Mouse (Mus musculus): ENCODE measurements at regions not wholly inside any gene's neighbourhood (a gene's known extent, or its start where the extent isn't known, plus 50 kb on each side); places are given as distances from the start of the nearest gene placed in this dataset.
"Not testable (repeated sequence)": the region's sequence is repeated elsewhere in the genome, so short reads cannot be mapped to it uniquely, and the experiment has no call there.

DNA sequence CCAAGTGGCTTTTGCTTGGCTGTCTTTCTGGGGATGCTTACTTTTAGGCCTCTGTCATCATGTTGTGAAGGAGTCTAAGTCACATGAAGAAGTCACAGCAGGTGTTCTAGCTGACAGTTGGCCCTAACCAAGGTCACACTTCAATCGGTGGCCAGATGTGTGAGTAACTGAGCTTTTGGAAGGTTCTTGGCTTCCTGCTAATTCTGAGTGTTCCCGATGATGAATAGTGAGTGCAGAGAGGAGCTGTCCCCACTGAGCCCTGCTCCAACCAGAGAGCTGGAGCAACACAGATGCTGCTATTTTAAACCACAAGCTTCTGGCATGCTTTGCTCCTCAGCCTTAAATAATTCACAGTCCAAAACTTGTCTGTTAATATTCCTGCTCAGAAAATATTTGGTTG lies 1966.6 kb downstream of the 9330182O14Rik start:
- 0 out of 2 replicates have a peak, but pooled peaks cover 4% of the 10 kb centered on the region for H3K4me1 ChIP-seq
- H3K36me3 ChIP-seq = no peaks in the 10 kb centered on the region
- H3K4me3 ChIP-seq = no peak overlapping the region
- H3K27me3 ChIP-seq (replicated peaks) = no peaks in the 10 kb centered on the region
- H3K27ac ChIP-seq (replicated peaks) = no peak overlapping the region
- WGBS = 22% methylated on average over 2 of the region's 2 CpGs
- H3K9ac ChIP-seq = no peak overlapping the region
- H3K4me2 ChIP-seq = no peak overlapping the region
- ATAC-seq (ENCODE audit: extremely low read depth, insufficient number of reproducible peaks, low FRiP score, low TSS enrichment) = no peak
- no peaks in the 10 kb centered on the region for H3K9me3 ChIP-seq

DNA sequence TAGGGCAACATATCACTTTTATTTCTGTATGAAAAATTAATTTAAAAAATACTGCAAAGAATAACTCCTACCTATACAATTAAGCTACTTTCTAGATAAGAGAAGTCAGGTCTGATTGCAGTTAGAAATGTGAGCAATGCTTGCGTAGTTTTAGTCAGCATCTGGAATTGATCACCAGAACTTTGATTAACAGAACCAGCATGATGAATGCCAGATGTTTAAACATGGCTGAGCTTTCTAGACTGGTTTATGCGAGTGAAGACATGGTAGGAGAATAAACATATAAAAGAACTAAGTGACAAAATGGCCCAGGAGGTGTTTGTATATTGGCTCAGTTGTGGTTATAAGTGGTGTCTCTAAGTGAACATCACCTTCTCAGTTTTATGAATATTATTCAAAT lies 1970.7 kb downstream of the 9330182O14Rik start:
- Histone ChIP-seq H3K4me3 (no peak overlapping the region), H3K36me3 (no peaks in the 10 kb centered on the region), H3K27me3 (replicated peaks) (no peaks in the 10 kb centered on the region), H3K27ac (replicated peaks) (no peak overlapping the region), H3K9ac (no peak overlapping the region), H3K4me1 (0 out of 2 replicates have a peak, but pooled peaks cover 4% of the 10 kb centered on the region), H3K9me3 (no peaks in the 10 kb centered on the region), H3K4me2 (no peak overlapping the region)
- no peak for ATAC-seq (ENCODE audit: extremely low read depth, insufficient number of reproducible peaks, low FRiP score, low TSS enrichment)
- WGBS = 59% methylated on average over 2 of the region's 2 CpGs

DNA sequence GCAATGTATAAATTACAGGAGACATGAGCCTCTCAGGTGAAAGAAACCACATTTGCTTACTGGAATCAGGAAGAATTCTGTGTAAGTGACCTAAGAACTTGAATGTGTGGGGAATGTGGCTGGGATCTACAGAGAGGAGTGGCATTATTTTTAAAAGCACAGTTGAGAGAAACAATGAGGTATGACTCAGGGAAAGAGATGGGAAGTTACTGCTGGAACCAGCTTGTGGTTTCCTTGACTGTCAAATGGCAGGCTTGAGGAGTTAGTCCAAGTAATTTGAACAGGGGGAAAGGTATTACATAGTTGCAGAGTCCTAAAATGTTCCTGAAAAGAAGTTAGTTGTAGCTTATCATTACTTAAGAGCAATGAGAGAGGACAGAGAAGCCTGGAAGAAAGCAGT lies 1972.9 kb downstream of the 9330182O14Rik start:
- Histone ChIP-seq H3K36me3 (no peaks in the 10 kb centered on the region), H3K27me3 (replicated peaks) (no peaks in the 10 kb centered on the region), H3K9me3 (no peaks in the 10 kb centered on the region), H3K27ac (replicated peaks) (no peak overlapping the region), H3K4me2 (no peak overlapping the region), H3K9ac (no peak overlapping the region), H3K4me3 (no peak overlapping the region), H3K4me1 (no peaks in the 10 kb centered on the region)
- ATAC-seq (ENCODE audit: extremely low read depth, insufficient number of reproducible peaks, low FRiP score, low TSS enrichment) = no peak

DNA sequence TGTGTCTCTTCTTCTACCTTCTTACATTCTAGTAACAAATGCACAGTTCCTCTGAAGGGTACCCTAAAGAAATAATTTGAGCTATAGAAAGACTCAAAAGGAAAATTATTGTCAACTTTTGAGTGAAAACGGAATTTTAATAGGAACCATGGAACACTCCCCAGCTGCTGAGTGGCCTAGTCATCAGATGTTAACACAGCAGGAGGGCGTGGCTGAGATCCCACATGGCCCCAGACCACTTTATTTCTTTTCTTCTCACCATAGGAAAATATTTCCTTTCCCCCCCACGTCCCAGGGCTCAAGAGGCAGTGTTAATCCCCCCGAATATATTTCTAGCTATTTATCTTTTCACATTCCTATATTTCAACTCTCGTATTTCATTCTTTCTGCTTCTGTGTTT lies 1977.6 kb downstream of the 9330182O14Rik start:
- no peak for ATAC-seq (ENCODE audit: extremely low read depth, insufficient number of reproducible peaks, low FRiP score, low TSS enrichment)
- Histone ChIP-seq H3K36me3 (no peaks in the 10 kb centered on the region), H3K9me3 (no peaks in the 10 kb centered on the region), H3K4me3 (no peak overlapping the region), H3K4me1 (no peaks in the 10 kb centered on the region), H3K4me2 (no peak overlapping the region), H3K27ac (replicated peaks) (no peak overlapping the region), H3K9ac (no peak overlapping the region), H3K27me3 (replicated peaks) (no peaks in the 10 kb centered on the region)
- 66% methylated on average over 5 of the region's 5 CpGs for WGBS

DNA sequence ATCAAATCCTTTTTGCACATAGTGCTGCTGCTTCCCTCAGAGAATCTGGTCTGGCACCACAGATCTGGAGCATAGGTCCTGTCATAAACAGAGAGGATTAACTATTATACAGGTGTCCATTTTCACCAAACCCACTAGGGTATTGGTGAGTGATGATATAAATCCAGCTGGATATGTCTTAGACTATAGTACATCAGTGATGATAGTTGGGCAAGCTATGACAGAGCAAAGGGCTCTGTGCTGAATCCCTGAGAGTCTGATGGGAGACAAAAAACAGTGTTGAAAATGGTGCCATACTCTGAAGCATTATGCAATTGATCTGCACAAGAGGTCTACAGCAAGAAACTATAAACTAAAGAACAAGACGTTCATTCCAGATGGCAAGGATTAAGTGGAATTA lies 1993.3 kb downstream of the 9330182O14Rik start:
- no peak overlapping the region for H3K27ac ChIP-seq (replicated peaks)
- no peaks in the 10 kb centered on the region for H3K36me3 ChIP-seq
- no peaks in the 10 kb centered on the region for H3K9me3 ChIP-seq
- H3K4me1 ChIP-seq = no peaks in the 10 kb centered on the region
- H3K9ac ChIP-seq = no peak overlapping the region
- 69% methylated on average over 1 of the region's 1 CpGs for WGBS
- H3K4me3 ChIP-seq = no peak overlapping the region
- H3K27me3 ChIP-seq (replicated peaks) = no peaks in the 10 kb centered on the region
- no peak for ATAC-seq (ENCODE audit: extremely low read depth, insufficient number of reproducible peaks, low FRiP score, low TSS enrichment)
- no peak overlapping the region for H3K4me2 ChIP-seq

DNA sequence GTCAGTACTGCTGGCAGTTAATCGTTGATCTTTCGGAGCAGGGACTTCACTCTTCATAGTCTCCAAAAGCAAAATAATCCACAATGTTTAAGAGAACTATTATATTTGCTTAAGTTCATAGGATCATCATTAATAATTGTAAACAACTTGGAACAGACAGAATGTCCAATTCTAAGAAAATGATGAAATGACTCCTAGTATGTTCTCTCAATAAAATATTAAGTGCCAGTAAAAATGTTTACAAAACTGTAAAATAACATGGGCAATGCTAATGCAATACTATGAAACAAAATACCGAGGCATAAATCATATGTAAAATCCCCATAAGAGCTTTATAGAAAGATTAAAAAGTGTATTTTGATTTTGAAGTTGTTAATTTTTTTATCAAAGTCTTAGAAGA lies 1994.8 kb downstream of the 9330182O14Rik start:
- ATAC-seq (ENCODE audit: extremely low read depth, insufficient number of reproducible peaks, low FRiP score, low TSS enrichment) = no peak
- H3K9me3 ChIP-seq = no peaks in the 10 kb centered on the region
- no peak overlapping the region for H3K9ac ChIP-seq
- H3K36me3 ChIP-seq = no peaks in the 10 kb centered on the region
- H3K4me1 ChIP-seq = no peaks in the 10 kb centered on the region
- 78% methylated on average over 3 of the region's 3 CpGs for WGBS
- no peaks in the 10 kb centered on the region for H3K27me3 ChIP-seq (replicated peaks)
- no peak overlapping the region for H3K4me2 ChIP-seq
- no peak overlapping the region for H3K4me3 ChIP-seq
- H3K27ac ChIP-seq (replicated peaks) = no peak overlapping the region

DNA sequence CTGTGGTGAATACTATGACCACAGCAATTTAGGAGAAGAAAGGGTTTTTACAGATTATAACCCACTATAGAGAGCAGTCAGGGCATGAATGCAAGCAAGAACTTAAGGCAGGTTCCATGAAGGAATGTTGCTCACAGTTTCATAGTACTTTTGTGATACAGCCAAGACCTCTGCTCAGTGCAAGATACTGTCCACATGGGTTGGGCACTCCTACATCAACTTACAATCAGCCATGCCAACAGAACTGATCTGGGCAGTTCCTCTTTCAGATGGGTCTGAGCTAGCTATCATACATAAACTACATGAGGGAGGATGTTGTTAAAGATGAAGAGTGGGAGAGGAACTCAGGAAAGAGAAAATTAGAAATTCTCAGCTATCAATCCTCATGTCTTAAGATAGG lies 2032.4 kb downstream of the 9330182O14Rik start:
- H3K27me3 ChIP-seq (replicated peaks) = no peaks in the 10 kb centered on the region
- H3K27ac ChIP-seq (replicated peaks) = no peak overlapping the region
- no peak overlapping the region for H3K9ac ChIP-seq
- H3K4me1 ChIP-seq = no peaks in the 10 kb centered on the region
- ATAC-seq (ENCODE audit: extremely low read depth, insufficient number of reproducible peaks, low FRiP score, low TSS enrichment) = no peak
- no peak overlapping the region for H3K4me2 ChIP-seq
- H3K36me3 ChIP-seq = no peaks in the 10 kb centered on the region
- H3K4me3 ChIP-seq = no peak overlapping the region
- H3K9me3 ChIP-seq = no peaks in the 10 kb centered on the region

DNA sequence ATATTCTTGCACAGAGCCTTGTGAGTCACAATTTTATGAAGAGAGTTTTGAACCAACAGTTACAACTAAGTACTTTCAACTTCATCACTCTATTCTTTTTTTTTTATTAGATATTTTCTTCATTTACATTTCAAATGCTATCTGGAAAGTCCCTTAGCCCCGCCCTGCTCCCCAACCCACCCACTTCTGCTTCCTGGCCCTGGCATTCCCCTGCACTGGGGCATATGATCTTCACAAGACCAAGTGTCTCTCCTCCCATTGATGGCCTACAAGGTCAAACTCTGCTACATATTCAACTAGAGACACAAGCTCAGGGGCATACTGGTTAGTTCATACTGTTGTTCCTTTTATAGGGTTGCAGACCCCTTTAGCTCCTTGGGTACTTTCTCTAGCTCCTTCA lies 2043.6 kb downstream of the 9330182O14Rik start:
- WGBS = 61% methylated on average over 1 of the region's 1 CpGs
- not testable (repeated sequence) for H3K4me3 ChIP-seq

DNA sequence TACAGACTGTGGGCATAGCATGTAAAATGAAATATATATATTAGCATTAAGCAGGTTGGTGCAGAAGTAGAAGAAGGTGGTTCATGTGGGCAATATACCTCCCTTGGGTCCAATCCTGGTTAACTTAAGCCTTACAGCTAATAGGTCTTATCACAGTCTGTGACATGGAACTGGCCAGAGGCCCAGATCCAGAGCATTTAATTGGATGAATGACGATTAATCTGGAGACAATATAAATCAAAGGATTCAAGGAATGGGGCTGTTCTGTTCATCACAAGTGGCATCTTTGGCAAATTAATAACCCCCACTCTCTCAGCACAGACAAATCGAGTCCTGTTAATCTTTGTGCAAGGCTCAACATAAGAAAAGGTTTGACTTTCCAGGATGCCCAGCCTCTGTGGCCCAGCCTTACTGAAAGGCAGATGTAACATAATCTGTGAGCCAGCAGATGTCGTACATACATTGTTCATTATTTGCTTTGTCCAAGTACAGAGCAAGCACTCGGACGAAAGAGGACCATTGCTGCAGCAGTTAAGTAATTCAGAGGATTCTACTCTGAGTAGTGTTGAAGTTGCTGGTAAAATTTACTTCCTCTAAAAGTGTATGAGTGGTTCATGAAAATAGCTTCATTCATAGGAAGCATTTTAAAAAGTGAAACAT lies 2073.2 kb downstream of the 9330182O14Rik start:
- Histone ChIP-seq H3K4me1 (0 out of 2 replicates have a peak, but pooled peaks cover 4% of the 10 kb centered on the region), H3K36me3 (no peaks in the 10 kb centered on the region), H3K4me3 (no peak overlapping the region), H3K9ac (no peak overlapping the region), H3K27ac (replicated peaks) (no peak overlapping the region), H3K27me3 (replicated peaks) (no peaks in the 10 kb centered on the region), H3K4me2 (no peak overlapping the region), H3K9me3 (no peaks in the 10 kb centered on the region)
- no peak for ATAC-seq (ENCODE audit: extremely low read depth, insufficient number of reproducible peaks, low FRiP score, low TSS enrichment)
- WGBS = 32% methylated on average over 5 of the region's 5 CpGs

More for the DNA sequence above, 2043.6 kb downstream of the 9330182O14Rik start:
- H3K27me3 ChIP-seq (replicated peaks); H3K4me2 ChIP-seq; H3K9me3 ChIP-seq; H3K9ac ChIP-seq; H3K36me3 ChIP-seq; H3K27ac ChIP-seq (replicated peaks); H3K4me1 ChIP-seq; ATAC-seq (ENCODE audit: extremely low read depth, insufficient number of reproducible peaks, low FRiP score, low TSS enrichment): not testable (repeated sequence)

DNA sequence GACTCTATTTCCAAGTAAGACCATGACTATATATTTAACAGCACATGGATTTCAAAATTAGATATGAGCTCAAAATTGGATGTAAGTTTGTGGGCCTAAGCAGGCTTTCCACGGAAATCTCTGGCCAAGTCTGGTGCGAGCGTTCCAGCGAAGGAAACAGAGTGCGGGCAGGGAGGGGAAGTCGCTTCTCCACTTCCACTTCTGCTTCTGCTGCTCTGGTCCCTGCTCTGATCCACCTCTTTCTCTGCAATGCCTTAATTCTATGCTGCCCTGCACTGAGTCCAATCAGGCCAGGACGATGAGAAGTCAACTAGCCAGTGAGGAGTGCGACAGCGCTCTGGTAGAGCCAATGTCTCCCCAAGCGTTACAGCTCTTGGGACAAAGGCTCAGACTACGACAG lies 2085.3 kb downstream of the 9330182O14Rik start:
- Histone ChIP-seq H3K27me3 (replicated peaks) (no peaks in the 10 kb centered on the region), H3K27ac (replicated peaks) (no peak overlapping the region), H3K9me3 (no peaks in the 10 kb centered on the region), H3K4me1 (no peaks in the 10 kb centered on the region), H3K36me3 (no peaks in the 10 kb centered on the region), H3K4me3 (no peak overlapping the region), H3K4me2 (no peak overlapping the region), H3K9ac (no peak overlapping the region)
- no peak for ATAC-seq (ENCODE audit: extremely low read depth, insufficient number of reproducible peaks, low FRiP score, low TSS enrichment)
- 83% methylated on average over 11 of the region's 11 CpGs for WGBS

DNA sequence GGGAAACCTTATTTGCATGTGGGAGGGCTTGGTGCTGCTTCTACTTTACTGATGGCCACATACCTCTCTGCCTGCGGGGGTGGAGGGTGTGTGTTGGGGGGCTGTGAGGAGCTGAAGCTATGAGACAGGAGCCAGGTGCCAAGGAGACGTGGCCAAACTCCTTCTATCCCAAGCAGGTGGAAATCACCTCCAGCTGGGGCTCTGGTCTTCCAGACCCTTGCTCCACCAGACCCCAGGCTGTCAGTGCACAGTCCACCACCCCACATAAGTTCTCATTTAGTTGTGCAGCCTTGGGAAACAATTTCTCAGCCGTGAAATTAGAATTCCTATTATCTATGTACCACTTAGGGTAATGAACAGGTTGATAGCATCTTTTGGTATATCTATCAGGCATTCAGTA lies 2085.8 kb downstream of the 9330182O14Rik start:
- no peak for ATAC-seq (ENCODE audit: extremely low read depth, insufficient number of reproducible peaks, low FRiP score, low TSS enrichment)
- no peak overlapping the region for H3K9ac ChIP-seq
- no peaks in the 10 kb centered on the region for H3K4me1 ChIP-seq
- 70% methylated on average over 3 of the region's 3 CpGs for WGBS
- H3K4me3 ChIP-seq = no peak overlapping the region
- H3K27me3 ChIP-seq (replicated peaks) = no peaks in the 10 kb centered on the region
- no peak overlapping the region for H3K27ac ChIP-seq (replicated peaks)
- H3K4me2 ChIP-seq = no peak overlapping the region
- no peaks in the 10 kb centered on the region for H3K36me3 ChIP-seq
- no peaks in the 10 kb centered on the region for H3K9me3 ChIP-seq

DNA sequence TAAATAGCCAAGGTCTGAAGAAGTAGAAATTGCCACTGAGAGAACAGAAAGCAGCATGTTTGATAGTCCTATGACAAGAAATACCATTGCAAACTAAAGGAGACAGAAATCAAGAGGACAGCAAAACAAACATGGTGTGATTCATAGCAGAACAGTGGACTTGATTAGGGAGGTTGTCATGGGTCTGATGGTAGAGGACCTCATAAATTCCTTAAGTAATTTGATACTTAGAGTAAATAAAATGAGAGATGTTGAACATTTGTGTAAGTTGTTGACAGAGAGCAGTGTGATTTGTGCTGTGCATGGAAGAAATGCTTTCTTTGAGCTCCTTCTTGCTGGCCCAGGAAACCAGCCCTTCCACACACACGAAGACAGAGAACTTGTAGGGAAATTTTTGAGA lies 2090.8 kb downstream of the 9330182O14Rik start:
- Histone ChIP-seq H3K9me3 (no peaks in the 10 kb centered on the region), H3K27ac (replicated peaks) (no peak overlapping the region), H3K9ac (no peak overlapping the region), H3K27me3 (replicated peaks) (no peaks in the 10 kb centered on the region), H3K4me3 (no peak overlapping the region), H3K36me3 (no peaks in the 10 kb centered on the region), H3K4me2 (no peak overlapping the region), H3K4me1 (peaks cover 6% of the 10 kb centered on the region)
- no peak for ATAC-seq (ENCODE audit: extremely low read depth, insufficient number of reproducible peaks, low FRiP score, low TSS enrichment)
- WGBS = 68% methylated on average over 1 of the region's 1 CpGs
